ENCODE assay signal across 22 mouse cellular contexts in genomic region chr5:132982866-132983265, GRCm38 (mm10).
DNase-seq lines count a peak whose midpoint lies in the region; ATAC-seq and TF ChIP-seq lines count a peak whose summit lies in the region.
"Had no signal": no experiment of that assay in that cellular context is flagged by ENCODE, and none has a peak within 500 bp of the region (broad histone marks: within the 10 kb centered on the region; RNA-seq: fewer than 3 reads in every experiment).

No protein-coding gene starts in this region.

- no peaks in the 10 kb centered on the region for H3K4me1 ChIP-seq in kidney, postnatal 0 days (replicated peaks; ENCODE audit: insufficient read depth, low read length)
- H3K4me1 ChIP-seq in heart, embryonic 10.5 days: no peaks in the 10 kb centered on the region
- H3K4me1 ChIP-seq: embryonic facial prominence, embryonic 12.5 days; forebrain, embryonic 12.5 days; heart, embryonic 15.5 days; hindbrain, embryonic 13.5 days had no signal

- intact Hi-C loops in left cerebral cortex, postnatal 36 days (cut with DNase I): no loop called here

- no peaks in the 10 kb centered on the region for H3K27me3 ChIP-seq in kidney, postnatal 0 days (ENCODE audit: insufficient read depth, low read length)
- H3K27me3 ChIP-seq in heart, embryonic 10.5 days (ENCODE audit: insufficient read depth, poor library complexity, severe bottlenecking): no peaks in the 10 kb centered on the region
- H3K27me3 ChIP-seq: embryonic facial prominence, embryonic 12.5 days; heart, embryonic 15.5 days; hindbrain, embryonic 13.5 days; Patski had no signal

- H3K27ac ChIP-seq in kidney, postnatal 0 days: no peak overlapping the region
- H3K27ac ChIP-seq in heart, embryonic 10.5 days: no peak overlapping the region
- H3K27ac ChIP-seq: embryonic facial prominence, embryonic 12.5 days; forebrain, embryonic 12.5 days; heart, embryonic 15.5 days; hindbrain, embryonic 13.5 days had no signal

- peak; percentile 10 for DNase-seq in Muller cell, postnatal 12 days (ENCODE audit: inconsistent ontology term)
- DNase-seq in kidney, adult 8-10 months: peak; percentile 24 to 31
- DNase-seq in kidney, postnatal 0 days (ENCODE audit: low spot score): peak; percentile 54
- DNase-seq in kidney, postnatal 36 days: peak; percentile 37 to 41
- no peak for DNase-seq in left cerebral cortex, postnatal 36 days (ENCODE audit: low spot score in 2 of 2)
- no peak for DNase-seq in thymus, postnatal 25 days
- no peak for DNase-seq in heart, embryonic 10.5 days (ENCODE audit: low spot score)
- DNase-seq: adrenal gland, postnatal 10 days; cerebellum, adult 11 months; cerebellum, adult 8-10 months; cerebellum, postnatal 14 days; gastrocnemius, postnatal 10 days; heart, adult 18-20 months; heart, postnatal 14 days had no signal

- WGBS in kidney, postnatal 0 days: 58% methylated on average over 7 of the region's 7 CpGs
- 89% methylated on average over 7 of the region's 7 CpGs for WGBS in heart, embryonic 10.5 days

- H3K4me3 ChIP-seq in kidney, postnatal 0 days (replicated peaks; ENCODE audit: low read depth, low read length): no peak overlapping the region
- no peak overlapping the region for H3K4me3 ChIP-seq in heart, embryonic 10.5 days
- H3K4me3 ChIP-seq: embryonic facial prominence, embryonic 12.5 days; forebrain, embryonic 12.5 days; heart, embryonic 15.5 days; hindbrain, embryonic 13.5 days had no signal

- no peak overlapping the region for H3K9ac ChIP-seq in kidney, postnatal 0 days (ENCODE audit: low read depth, low read length)
- H3K9ac ChIP-seq: embryonic facial prominence, embryonic 12.5 days; forebrain, embryonic 12.5 days; heart, embryonic 15.5 days; hindbrain, embryonic 13.5 days had no signal

- H3K4me2 ChIP-seq in kidney, postnatal 0 days (ENCODE audit: low read length): no peak overlapping the region
- H3K4me2 ChIP-seq: embryonic facial prominence, embryonic 12.5 days; forebrain, embryonic 12.5 days; heart, embryonic 11.5 days; heart, embryonic 15.5 days; hindbrain, embryonic 13.5 days had no signal

- H3K9me3 ChIP-seq in kidney, postnatal 0 days (replicated peaks; ENCODE audit: low read length): no peaks in the 10 kb centered on the region
- H3K9me3 ChIP-seq in heart, embryonic 10.5 days: no peaks in the 10 kb centered on the region
- H3K9me3 ChIP-seq: embryonic facial prominence, embryonic 12.5 days; forebrain, embryonic 12.5 days; heart, embryonic 15.5 days; hindbrain, embryonic 13.5 days had no signal

- TF ChIP-seq CTCF in kidney, postnatal 0 days (IDR thresholded peaks at IDR 0.05; ENCODE audit: low read depth): no peak

- peak; percentile 54; the same call in 1 of the 2 replicates for ATAC-seq in kidney, postnatal 0 days (replicated peaks; ENCODE audit: low FRiP score, low read depth)
- ATAC-seq: activated CD4-positive, CD25-positive, alpha-beta regulatory T cell, adult 4 months; forebrain, embryonic 16.5 days; Patski had no signal

- no peaks in the 10 kb centered on the region for H3K36me3 ChIP-seq in kidney, postnatal 0 days (ENCODE audit: insufficient read depth, low read length)
- no peaks in the 10 kb centered on the region for H3K36me3 ChIP-seq in heart, embryonic 10.5 days
- H3K36me3 ChIP-seq: embryonic facial prominence, embryonic 12.5 days; forebrain, embryonic 12.5 days; heart, embryonic 15.5 days; hindbrain, embryonic 13.5 days had no signal

Comparison
In these comparisons a context has a peak if more than half of its experiments do, and no peak if none do; other contexts are left out.
1. DNase-seq: peak in Muller cell, postnatal 12 days (single experiment), kidney, adult 8-10 months (2 of 2), kidney, postnatal 0 days (single experiment) and kidney, postnatal 36 days (2 of 2); none in left cerebral cortex, postnatal 36 days (0 of 2), thymus, postnatal 25 days (single experiment) and heart, embryonic 10.5 days (single experiment).